Mouse (Mus musculus) brain, embryonic 14.5 days (tissue): Measurements from ENCODE around the gene Hemgn.

Experiments used
- CTCF ChIP-seq: fragments of 200-500 bp; IDR thresholded peaks from 2 replicates; pipeline ENCODE4 v1.5.1; 2012; ENCODE audit warnings: inconsistent platforms, mild to moderate bottlenecking, moderate library complexity, borderline replicate concordance; ENCODE audit not compliant: insufficient read depth, insufficient read length; ENCODE audit errors: extremely low read depth
- POLR2A ChIP-seq: fragments of 200-500 bp; IDR thresholded peaks from 2 replicates; pipeline ENCODE4 v1.6.1; 2012; ENCODE audit warnings: mild to moderate bottlenecking, inconsistent platforms, borderline replicate concordance; ENCODE audit not compliant: poor library complexity, insufficient read depth, insufficient read length, severe bottlenecking; ENCODE audit errors: extremely low read depth

- TF ChIP-seq POLR2A (no peak), CTCF (no peak)
Observed at GRCm38 (mm10) chr4:46413406-46413805, at the start of gene Hemgn.
